Mouse (Mus musculus) testis, adult 10 weeks (tissue): ENCODE measurements around the gene Tnip1. TPM values are rescaled to one million over a fixed set of nuclear protein-coding genes. Genes with fewer than 3 reads are reported as not detected.

Source experiments
- polyA plus RNA-seq: library from polyadenylated mRNA; stranded (reverse); fragments of 350-450 nt; fragmentation: Illumina TruSeq; extraction: RNeasy Lipid Tissue Mini Kit (QIAGEN cat#74804); gene quantifications from one replicate; pipeline ENCODE4 v1.2.3, GENCODE M21; 2014; ENCODE audit warnings: low read depth, low replicate concordance

Tnip1 gene
- 0.70 TPM for polyA plus RNA-seq

DNA sequence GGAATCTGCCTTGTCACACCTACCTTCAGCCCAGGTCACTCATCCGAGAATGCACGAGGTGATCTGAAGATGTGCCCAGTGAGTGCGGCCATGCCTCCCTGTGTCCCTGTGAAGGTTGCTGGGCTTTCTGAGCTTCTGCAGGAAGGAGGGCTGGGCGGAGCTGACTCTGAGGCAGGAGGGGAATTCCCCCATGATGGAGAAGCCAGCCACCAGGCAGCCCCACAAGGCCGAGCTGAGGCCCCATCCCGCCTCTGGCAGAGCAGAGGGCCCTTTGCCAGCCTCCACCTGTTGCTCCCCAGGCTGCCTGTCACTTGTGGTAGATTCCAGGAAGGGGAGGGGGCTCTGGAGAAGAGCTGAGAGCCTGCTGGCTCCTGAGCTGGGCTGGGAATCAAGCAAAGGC is at the start of gene Tnip1:
Gene Tnip1 (minus strand): TSS at position 108 of the 400 bp plus-strand sequence.

DNA sequence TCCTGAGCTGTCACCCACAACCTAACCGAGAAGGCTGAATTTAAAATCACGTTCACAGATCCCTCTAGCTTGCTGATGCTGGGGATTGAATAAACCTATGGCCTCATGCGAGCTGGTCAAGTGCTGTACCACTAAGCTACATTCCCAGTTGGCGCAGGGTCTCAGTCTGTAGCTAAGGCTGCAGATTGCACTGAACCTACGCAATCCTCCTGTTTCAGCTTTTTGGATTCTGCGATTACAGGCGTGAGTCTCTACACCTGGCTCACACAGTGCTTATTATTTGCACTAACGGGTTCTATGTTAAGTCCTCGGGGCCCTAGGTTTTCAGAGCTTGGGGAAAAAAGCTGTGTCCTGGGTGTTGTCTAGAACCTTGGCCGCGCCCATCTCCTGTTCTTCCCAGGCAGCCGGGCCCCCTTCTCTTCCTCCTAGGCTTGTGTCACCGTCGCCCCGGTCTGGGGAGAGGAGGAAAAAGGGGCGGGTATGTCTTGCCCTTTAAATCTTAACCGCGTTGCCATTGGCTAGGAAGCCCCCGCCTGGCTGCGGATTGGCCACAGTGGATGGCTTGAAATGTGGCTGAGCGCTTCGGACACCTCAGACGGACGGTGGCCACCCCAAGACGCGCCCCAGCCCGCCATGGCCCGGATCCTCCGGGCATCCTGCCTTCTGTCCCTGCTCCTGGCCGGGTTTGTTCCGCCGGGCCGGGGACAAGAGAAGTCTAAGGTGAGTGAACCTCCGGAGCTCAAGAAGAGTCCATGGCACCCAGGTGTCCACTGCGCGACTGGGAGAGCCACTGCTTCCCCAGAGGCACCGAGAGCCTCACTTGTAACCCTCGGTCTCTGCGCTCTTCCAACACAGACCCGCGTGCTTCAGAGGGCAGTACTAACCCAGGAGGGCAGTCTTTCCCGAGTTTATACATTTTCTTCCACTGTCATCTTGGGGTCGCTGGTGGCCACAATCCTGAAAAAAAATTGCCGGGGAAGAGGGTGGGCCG is 60.1 kb downstream of the Tnip1 start, which contains the start of gene Gpx3:
Gene Gpx3 (plus strand): TSS at position 121 of the 991 bp plus-strand sequence.

DNA sequence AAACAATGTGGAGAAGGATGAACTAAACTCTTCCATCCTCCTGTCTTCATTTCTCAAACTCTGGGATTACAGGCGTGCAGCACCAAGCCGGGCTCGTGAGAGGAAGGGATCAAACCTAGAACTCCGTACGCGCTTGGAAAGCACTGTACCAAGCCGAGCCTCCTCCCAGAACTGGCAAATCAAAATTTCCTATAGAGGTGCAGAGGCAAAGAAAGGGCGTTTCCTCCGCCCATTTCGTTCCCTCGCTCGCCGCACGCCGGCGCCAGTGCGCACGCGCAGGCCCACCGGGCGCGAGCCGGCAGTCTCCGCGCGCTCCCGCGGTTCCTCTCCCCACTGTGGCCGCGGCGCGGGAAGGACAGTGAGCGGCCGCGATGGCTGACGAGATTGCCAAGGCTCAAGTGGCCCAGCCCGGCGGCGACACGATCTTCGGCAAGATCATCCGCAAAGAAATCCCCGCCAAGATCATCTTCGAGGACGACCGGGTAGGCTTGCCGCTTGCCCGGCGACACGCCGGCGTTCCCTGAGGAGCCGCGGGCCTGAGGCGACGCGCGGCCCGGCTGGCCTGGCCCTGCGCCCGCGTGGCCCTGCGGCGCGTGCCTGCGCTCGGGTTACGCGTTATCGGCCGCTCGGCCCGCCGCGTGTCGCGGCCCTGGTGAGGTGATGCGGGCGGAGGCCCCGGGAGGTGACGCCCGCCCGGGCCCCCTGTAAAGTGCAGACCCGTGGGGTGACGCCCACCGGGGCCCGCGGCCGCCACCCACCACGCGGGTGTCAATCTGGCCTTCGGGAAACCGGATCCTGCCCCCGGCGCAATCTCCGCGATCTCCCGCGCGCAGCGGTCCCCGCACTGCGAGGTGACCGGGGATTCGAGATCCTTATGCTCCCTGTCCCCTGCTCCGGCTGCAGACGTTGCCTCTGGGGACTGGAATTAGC is 96.3 kb downstream of the Tnip1 start, which contains the start of gene Hint1:
Gene Hint1 (plus strand): TSS at position 265 of the 930 bp plus-strand sequence.

Other genes with a start within 250 kb of the Tnip1 start
- gene Cdc42se2, start 175.2 kb downstream of the Tnip1 start, polyA plus RNA-seq, result 36.8 TPM
- 159 TPM for gene Lyrm7, start 102.0 kb downstream of the Tnip1 start, polyA plus RNA-seq
- 145 TPM for gene Hint1, start 96.5 kb downstream of the Tnip1 start, polyA plus RNA-seq
- 8.6 TPM for gene Gpx3, start 60.5 kb downstream of the Tnip1 start, polyA plus RNA-seq
- gene Anxa6, start 70.5 kb upstream of the Tnip1 start, polyA plus RNA-seq, result 1.3 TPM
- gene Ccdc69, start 115.2 kb upstream of the Tnip1 start, polyA plus RNA-seq, result 2.8 TPM
- gene Gm2a, start 135.2 kb upstream of the Tnip1 start, polyA plus RNA-seq, result 103 TPM
- gene Slc36a3, start 188.8 kb upstream of the Tnip1 start, polyA plus RNA-seq, result 4.2 TPM
- 0.08 TPM for gene Slc36a2, start 222.2 kb upstream of the Tnip1 start, polyA plus RNA-seq
- gene Slc36a1, start 241.4 kb upstream of the Tnip1 start, polyA plus RNA-seq, result 1.3 TPM